Mouse (Mus musculus): ENCODE results near the gene Gm4869. TPM values are rescaled to one million over a fixed set of nuclear protein-coding genes. Genes with fewer than 3 reads are reported as not detected.
"Not testable (repeated sequence)": the region's sequence is repeated elsewhere in the genome, so short reads cannot be mapped to it uniquely, and the experiment has no call there.

Gene Gm4869
- polyA plus RNA-seq, 1 experiment from 2014 or later, result not detected

DNA sequence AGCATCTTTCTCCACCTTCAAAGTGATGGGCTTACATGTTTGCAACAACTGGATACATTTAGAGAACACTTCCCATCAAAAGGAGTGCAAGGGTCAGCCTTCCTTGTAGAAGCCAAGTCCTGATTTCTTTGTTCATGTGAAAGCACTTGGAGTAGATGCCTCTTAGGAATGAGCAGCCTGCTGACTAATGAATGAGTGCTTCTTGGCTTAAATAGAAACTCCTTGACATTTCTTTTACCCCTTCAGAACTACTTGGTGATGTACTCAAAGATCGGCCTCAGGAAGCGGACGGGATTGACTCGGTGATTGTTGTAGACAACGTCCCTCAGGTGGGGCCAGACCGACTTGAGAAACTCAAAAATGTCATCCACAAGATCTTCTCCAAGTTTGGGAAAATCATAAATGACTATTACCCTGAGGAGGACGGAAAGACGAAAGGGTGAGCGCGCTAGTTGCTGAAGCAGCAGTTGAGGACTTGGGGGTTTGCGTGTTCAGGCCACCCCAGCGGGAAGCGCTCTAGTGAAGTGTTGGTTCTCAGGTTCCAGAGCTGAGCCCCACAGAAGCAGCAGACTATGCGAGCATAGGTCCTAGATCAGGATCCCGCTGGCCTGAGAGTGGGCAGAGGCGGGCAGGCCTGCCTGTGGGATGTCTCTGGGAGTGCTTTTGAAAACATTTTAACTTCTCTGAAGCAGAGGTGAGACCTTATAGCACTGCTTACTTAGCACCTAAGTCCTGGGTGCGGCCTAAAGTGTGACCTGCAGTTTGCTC, 20.2 kb upstream of the Gm4869 start:
- Histone ChIP-seq H3K36me3 (peaks cover 75% of the 10 kb centered on the region), H3K4me1 (peaks cover 23% of the 10 kb centered on the region), H3K27me3 (ENCODE audit: insufficient read depth, poor library complexity, severe bottlenecking) (no peaks in the 10 kb centered on the region), H3K27ac (no peak overlapping the region), H3K9me3 (no peaks in the 10 kb centered on the region), H3K4me3 (no peak overlapping the region)
- 94% methylated on average over 17 of the region's 17 CpGs for WGBS
- DNase-seq (ENCODE audit: low spot score), result no peak

DNA sequence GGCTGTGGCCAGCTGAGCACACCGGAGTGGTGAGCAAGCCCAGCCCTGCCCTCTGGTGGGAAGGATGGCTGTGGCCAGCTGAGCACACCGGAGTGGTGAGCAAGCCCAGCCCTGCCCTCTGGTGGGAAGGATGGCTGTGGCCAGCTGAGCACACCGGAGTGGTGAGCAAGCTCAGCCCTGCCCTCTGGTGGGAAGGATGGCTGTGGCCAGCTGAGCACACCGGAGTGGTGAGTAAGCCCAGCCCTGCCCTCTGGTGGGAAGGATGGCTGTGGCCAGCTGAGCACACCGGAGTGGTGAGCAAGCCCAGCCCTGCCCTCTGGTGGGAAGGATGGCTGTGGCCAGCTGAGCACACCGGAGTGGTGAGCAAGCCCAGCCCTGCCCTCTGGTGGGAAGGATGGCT, 6.3 kb upstream of the Gm4869 start:
- not testable (repeated sequence) for H3K9me3 ChIP-seq; H3K27me3 ChIP-seq (ENCODE audit: insufficient read depth, poor library complexity, severe bottlenecking); DNase-seq (ENCODE audit: low spot score); H3K27ac ChIP-seq; H3K4me3 ChIP-seq
- 71% methylated on average over 2 of the region's 6 CpGs for WGBS
- Histone ChIP-seq H3K36me3 (peaks cover 92% of the 10 kb centered on the region), H3K4me1 (peaks cover 12% of the 10 kb centered on the region)

DNA sequence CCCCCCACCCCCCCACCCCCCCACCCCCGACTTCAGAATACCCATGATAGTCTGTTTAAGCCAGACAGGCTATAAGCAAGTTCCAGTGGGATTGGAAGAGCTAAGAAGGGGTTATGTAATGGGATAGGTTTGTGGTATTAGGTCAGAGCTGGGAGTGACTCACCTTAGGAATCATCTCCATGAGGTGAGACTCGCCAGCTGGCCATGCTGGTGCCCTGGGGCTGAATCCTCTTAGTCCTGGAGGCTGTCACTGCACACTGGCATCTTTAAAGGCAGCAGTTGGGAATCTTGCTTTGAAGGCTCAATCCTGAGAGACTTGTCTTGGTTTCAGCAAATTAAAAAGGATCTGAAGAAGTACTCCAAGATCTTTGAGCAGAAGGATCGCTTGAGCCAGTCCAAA, 4.0 kb upstream of the Gm4869 start:
- no peak for DNase-seq (ENCODE audit: low spot score)
- no peak overlapping the region for H3K4me3 ChIP-seq
- H3K27me3 ChIP-seq (ENCODE audit: insufficient read depth, poor library complexity, severe bottlenecking), result no peaks in the 10 kb centered on the region
- no peak overlapping the region for H3K27ac ChIP-seq
- H3K4me1 ChIP-seq, result peaks cover 29% of the 10 kb centered on the region
- H3K9me3 ChIP-seq, result no peaks in the 10 kb centered on the region
- 84% methylated on average over 3 of the region's 3 CpGs for WGBS
- H3K36me3 ChIP-seq, result peaks cover 85% of the 10 kb centered on the region

DNA sequence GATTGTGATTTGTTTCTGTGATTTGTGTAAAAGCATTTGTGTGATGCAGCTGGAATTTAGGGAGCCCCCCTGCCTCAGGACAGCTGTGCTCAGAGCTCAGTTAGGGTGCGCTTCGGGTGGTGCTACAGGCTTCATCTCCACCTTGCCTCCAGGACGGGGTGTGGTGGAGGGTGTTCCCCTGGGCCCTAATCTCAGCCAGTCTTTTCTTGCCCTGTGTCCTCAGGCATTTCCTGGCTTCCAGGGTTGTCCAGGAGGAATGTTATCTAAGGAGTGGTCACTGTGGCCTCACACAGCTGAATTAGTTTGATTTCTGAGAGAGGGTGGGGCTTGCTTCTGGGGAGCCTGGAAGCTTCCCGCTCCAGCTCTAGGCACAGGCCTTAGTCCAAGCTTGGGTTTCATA, 1.4 kb upstream of the Gm4869 start:
- no peak for DNase-seq (ENCODE audit: low spot score)
- 59% methylated on average over 4 of the region's 4 CpGs for WGBS
- no peak overlapping the region; the same call in 1 of the 2 replicates for H3K27ac ChIP-seq
- peaks cover 29% of the 10 kb centered on the region for H3K4me1 ChIP-seq
- no peak overlapping the region for H3K4me3 ChIP-seq
- no peaks in the 10 kb centered on the region for H3K27me3 ChIP-seq (ENCODE audit: insufficient read depth, poor library complexity, severe bottlenecking)
- H3K36me3 ChIP-seq, result peaks cover 66% of the 10 kb centered on the region
- H3K9me3 ChIP-seq, result no peaks in the 10 kb centered on the region

DNA sequence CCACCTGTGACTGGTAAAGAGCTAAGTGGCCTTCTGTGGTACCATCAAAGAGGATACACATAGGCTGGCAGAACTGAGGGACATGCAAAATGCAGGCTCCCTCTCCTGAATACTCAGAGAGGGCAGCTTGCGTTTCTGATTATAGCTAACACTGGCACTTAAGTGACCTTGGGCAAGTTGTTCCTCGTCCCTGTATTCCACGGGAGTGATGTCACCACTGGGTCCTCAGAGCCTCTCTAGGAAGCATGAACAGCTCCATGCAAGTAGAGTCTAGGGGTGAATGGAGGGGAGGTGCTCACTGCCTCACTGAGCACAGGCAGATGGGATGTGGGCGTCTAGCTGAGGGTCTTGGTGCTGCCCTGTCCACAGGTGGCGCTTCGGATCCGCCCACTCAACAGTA, 609 bp downstream of the Gm4869 start:
- H3K36me3 ChIP-seq, result peaks cover 49% of the 10 kb centered on the region
- no peak for DNase-seq (ENCODE audit: low spot score)
- H3K4me3 ChIP-seq, result no peak overlapping the region
- H3K27ac ChIP-seq, result peak overlapping the region; percentile 17; the same call in 1 of the 2 replicates
- H3K4me1 ChIP-seq, result peaks cover 29% of the 10 kb centered on the region
- no peaks in the 10 kb centered on the region for H3K27me3 ChIP-seq (ENCODE audit: insufficient read depth, poor library complexity, severe bottlenecking)
- 67% methylated on average over 7 of the region's 7 CpGs for WGBS
- H3K9me3 ChIP-seq, result no peaks in the 10 kb centered on the region

DNA sequence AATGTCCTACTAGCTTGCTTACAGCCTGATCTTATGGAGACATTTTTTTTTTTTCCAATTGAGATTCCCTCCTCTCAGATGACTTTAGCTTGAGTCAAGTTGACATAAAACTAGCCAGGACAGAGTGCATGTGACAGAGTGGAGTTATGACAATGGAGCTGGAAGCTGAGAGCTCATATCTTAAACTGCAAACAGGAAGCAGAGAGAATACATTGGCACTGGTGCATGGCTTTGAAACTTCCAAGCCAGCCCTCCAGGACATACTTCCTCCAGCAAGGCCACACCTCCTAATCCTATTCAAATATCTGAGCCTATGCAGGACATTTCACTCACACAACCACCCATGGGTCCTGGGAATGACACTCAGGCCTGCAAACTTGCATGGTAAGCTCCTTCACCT, 9.0 kb downstream of the Gm4869 start:
- H3K4me1 ChIP-seq, result no peaks in the 10 kb centered on the region
- H3K27me3 ChIP-seq (ENCODE audit: insufficient read depth, poor library complexity, severe bottlenecking), result no peaks in the 10 kb centered on the region
- no peak for DNase-seq (ENCODE audit: low spot score)
- H3K9me3 ChIP-seq, result no peaks in the 10 kb centered on the region
- no peak overlapping the region for H3K27ac ChIP-seq
- no peak overlapping the region for H3K4me3 ChIP-seq
- no peaks in the 10 kb centered on the region for H3K36me3 ChIP-seq

DNA sequence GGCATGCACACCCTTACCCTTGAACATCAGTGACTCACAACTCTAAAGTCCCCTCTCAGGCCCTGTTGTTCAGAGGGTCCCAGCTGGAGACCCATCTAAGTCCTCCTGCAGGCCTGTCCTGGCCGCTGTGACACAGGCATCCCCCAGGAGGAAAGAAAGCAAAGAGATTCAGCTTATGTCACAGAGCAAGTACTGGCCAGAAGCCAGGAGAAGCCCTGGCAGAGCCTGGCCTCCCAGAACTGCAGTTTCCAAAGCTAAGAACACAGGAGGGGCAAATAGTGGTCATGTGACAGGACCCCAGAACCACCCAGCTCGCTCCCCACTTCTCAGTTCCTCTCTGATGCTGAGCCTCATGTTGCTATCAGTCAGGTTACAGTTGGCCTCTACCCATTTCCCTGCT, 10.0 kb downstream of the Gm4869 start:
- WGBS, result 59% methylated on average over 2 of the region's 2 CpGs
- no peaks in the 10 kb centered on the region for H3K9me3 ChIP-seq
- H3K36me3 ChIP-seq, result no peaks in the 10 kb centered on the region
- H3K27ac ChIP-seq, result no peak overlapping the region
- H3K4me3 ChIP-seq, result no peak overlapping the region
- H3K27me3 ChIP-seq (ENCODE audit: insufficient read depth, poor library complexity, severe bottlenecking), result no peaks in the 10 kb centered on the region
- no peak for DNase-seq (ENCODE audit: low spot score)
- no peaks in the 10 kb centered on the region for H3K4me1 ChIP-seq

DNA sequence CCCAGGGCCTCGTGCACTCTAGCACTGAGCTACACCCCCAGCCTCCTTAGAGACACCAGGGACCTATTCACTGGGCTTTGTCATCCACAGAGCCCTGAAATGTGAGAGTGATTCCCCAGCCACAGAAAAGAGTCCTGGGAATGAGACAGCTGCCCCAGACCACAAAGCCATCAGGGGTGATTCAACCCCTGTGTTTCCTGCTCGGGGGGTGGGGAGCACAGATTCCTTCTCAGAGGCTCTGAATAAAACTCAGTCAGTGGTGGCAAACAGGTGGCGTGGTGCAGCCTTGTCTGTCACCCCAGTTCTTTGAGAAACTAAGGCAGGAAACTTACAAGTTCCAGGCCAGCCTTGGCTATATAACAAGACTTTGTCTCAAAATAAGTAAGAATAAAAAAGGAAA, 16.0 kb downstream of the Gm4869 start:
- Histone ChIP-seq H3K4me1 (no peaks in the 10 kb centered on the region), H3K27ac (no peak overlapping the region), H3K36me3 (no peaks in the 10 kb centered on the region; the same call in 1 of the 2 replicates), H3K4me3 (no peak overlapping the region), H3K27me3 (ENCODE audit: insufficient read depth, poor library complexity, severe bottlenecking) (no peaks in the 10 kb centered on the region), H3K9me3 (peaks cover 9% of the 10 kb centered on the region)
- 81% methylated on average over 3 of the region's 3 CpGs for WGBS
- no peak for DNase-seq (ENCODE audit: low spot score)

DNA sequence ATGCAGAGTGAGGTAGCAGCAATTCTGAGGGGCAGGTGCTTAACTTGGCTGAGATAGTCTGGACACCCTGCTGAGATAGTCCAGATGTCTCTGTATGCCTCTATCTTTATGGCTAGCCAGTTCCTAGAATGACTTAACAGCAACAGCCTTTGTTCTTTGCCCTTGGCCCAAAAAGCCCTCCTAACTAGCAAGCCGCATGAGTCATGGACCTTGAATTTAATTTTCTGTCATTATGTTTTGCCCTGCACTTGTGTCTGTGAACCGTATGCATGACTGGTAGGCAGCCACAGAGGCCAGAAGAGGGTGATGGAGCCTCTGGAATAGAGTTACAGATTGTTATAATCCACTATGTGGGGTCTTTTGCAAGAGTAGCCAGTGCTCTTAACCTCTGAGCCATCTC, 17.7 kb downstream of the Gm4869 start:
- not testable (repeated sequence) for H3K36me3 ChIP-seq; H3K4me3 ChIP-seq; H3K27me3 ChIP-seq (ENCODE audit: insufficient read depth, poor library complexity, severe bottlenecking); H3K4me1 ChIP-seq; H3K27ac ChIP-seq; H3K9me3 ChIP-seq; DNase-seq (ENCODE audit: low spot score)
- 81% methylated on average over 2 of the region's 2 CpGs for WGBS

DNA sequence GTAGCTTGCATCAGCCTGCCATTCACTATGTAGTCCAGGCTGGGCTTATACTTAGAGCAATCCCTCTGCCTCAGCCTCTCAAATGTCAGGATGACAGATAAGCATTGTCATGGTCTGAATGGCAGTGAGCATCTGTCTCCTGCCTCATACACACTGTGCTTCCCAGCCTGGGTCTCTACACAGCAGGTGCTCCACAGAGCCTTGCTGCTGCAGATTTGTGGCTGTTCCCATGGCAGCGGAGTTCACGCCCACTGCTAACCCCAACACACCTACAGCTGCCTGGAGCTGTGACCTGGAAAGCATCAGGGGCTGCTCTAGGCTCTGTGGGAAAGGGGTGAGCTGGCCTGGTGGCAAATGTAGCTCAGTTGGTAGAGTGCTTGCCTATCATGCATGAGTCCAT, 19.5 kb downstream of the Gm4869 start:
- Histone ChIP-seq H3K4me3 (no peak overlapping the region), H3K36me3 (no peaks in the 10 kb centered on the region; the same call in 1 of the 2 replicates), H3K4me1 (no peaks in the 10 kb centered on the region), H3K27me3 (ENCODE audit: insufficient read depth, poor library complexity, severe bottlenecking) (peaks cover 5% of the 10 kb centered on the region; the same call in 1 of the 2 replicates), H3K9me3 (peaks cover 9% of the 10 kb centered on the region), H3K27ac (no peak overlapping the region)
- DNase-seq (ENCODE audit: low spot score), result no peak
- 89% methylated on average over 2 of the region's 2 CpGs for WGBS

DNA sequence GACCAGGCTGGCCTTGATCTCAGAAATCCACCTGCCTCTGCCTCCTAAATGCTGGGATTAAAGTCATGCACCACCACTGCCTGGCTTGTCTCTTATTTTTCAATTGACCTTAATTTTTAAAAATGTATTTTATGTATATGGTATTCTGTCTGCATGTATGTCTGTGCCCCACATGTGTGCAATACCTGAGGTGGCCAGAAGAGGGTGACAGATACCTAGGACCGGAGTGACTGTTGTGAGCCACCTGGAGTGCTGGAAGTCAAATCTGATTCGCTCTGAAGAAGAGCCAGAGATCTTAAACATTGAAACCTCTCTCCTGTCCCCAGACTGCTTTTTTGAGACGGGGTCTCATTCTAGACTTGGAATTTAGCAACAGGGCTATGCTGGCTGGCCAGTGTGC, 26.9 kb downstream of the Gm4869 start:
- no peak for DNase-seq (ENCODE audit: low spot score)
- H3K9me3 ChIP-seq, result no peaks in the 10 kb centered on the region
- no peaks in the 10 kb centered on the region for H3K36me3 ChIP-seq
- no peak overlapping the region for H3K27ac ChIP-seq
- peaks cover 5% of the 10 kb centered on the region; the same call in 1 of the 2 replicates for H3K27me3 ChIP-seq (ENCODE audit: insufficient read depth, poor library complexity, severe bottlenecking)
- H3K4me1 ChIP-seq, result no peaks in the 10 kb centered on the region
- 74% methylated on average over 3 of the region's 3 CpGs for WGBS
- no peak overlapping the region for H3K4me3 ChIP-seq

DNA sequence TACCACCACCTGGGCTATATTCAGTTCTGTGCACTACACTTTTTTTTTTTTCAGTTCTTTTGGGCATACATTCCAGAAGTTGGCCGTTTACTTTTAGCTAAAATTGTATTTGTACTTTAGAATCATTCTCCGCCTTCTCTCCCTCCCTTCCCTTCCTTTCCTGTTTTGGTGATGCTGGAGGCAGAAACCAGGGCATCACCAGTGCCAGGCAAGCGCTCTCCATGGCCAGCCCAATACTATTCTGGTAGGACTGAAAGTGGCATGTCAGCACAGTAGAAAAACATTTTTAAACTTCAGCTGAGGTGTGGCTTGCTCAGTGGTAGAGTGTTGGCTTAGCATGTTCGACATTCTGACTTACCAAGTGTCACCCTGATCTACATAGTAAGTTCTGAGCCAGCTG, 36.0 kb downstream of the Gm4869 start:
- Histone ChIP-seq H3K36me3 (no peaks in the 10 kb centered on the region), H3K27ac (no peak overlapping the region), H3K9me3 (no peaks in the 10 kb centered on the region), H3K4me3 (no peak overlapping the region), H3K4me1 (no peaks in the 10 kb centered on the region; the same call in 1 of the 2 replicates), H3K27me3 (ENCODE audit: insufficient read depth, poor library complexity, severe bottlenecking) (peaks cover 13% of the 10 kb centered on the region)
- no peak for DNase-seq (ENCODE audit: low spot score)
- 76% methylated on average over 4 of the region's 4 CpGs for WGBS

DNA sequence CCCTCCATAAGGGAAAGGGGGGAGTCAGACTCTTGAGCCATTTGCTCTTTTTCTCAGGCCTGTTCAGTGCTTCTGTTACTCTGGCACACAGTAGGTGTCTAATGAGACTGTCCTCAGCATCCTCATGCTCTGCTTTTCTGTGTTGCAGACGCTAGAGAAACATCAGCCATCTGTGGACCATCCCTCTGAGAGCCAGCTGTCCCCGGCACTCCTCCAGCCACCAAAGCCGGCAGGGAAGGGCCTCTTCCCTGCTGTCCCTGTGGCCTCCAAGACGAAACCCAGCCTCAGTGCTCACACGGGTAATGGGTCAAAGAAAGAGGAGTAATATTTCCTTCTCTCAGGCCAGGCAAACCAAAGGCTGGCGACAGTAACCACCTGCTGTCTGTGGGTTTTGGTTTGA, 45.7 kb downstream of the Gm4869 start:
- Histone ChIP-seq H3K36me3 (no peaks in the 10 kb centered on the region), H3K27ac (no peak overlapping the region), H3K4me1 (peaks cover 4% of the 10 kb centered on the region; the same call in 1 of the 2 replicates), H3K27me3 (ENCODE audit: insufficient read depth, poor library complexity, severe bottlenecking) (peaks cover 28% of the 10 kb centered on the region), H3K4me3 (no peak overlapping the region), H3K9me3 (no peaks in the 10 kb centered on the region)
- WGBS, result 66% methylated on average over 6 of the region's 6 CpGs
- no peak for DNase-seq (ENCODE audit: low spot score)

Measured in heart, embryonic 10.5 days (tissue).